7 mouse cellular contexts compared by ENCODE assay signal in the genomic region with DNA sequence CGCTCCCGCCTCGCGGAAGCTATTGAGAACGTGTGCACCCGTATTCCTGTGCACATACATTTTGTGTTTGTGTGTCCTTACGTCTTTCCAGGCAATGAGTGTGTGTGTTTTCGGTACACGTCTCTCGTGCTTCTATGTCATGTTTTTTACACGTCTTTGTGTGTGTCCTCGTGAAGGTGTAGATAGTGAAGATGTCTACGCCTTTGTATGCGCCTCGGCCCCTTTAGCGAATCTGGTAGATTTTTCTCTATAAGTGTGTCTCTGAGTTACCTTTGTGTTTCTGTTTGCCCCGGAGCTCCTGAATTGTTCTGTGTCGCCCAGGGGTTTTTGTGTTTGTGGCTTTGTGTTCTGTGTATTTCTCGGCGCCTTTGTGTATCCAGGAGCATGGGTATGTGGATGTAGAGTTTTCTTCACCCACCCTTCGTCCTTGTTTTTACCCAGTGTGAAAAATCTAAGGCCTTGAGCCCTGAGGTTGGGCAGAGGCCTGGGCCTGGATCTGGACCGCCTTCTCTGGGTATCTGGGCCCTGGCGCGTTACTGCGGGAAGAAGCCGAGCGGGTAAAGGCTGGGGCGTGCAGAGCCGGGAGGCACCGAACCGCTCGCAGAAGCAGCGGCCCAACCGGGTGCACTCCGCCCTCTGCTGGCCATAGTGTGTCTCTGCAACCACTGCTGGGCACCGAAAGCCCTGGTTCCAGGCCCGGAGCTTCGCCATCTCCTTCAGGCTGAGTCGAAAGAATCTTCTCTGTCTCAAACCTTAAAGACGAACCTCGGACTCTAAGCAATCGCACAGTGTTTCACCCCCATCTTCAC. TPM values are rescaled to one million over a fixed set of nuclear protein-coding genes. Genes with fewer than 3 reads are reported as not detected.
DNase-seq lines count a peak whose midpoint lies in the region; ATAC-seq and TF ChIP-seq lines count a peak whose summit lies in the region.

No protein-coding gene starts in this region.

- H3K4me3 ChIP-seq in embryonic facial prominence, embryonic 15.5 days (replicated peaks), result peak overlapping the region; percentile 47
- peak overlapping the region; percentile 67 for H3K4me3 ChIP-seq in heart, embryonic 10.5 days
- H3K4me3 ChIP-seq in limb, embryonic 14.5 days (replicated peaks; ENCODE audit: low read length), result peak overlapping the region; percentile 57

- H3K9me3 ChIP-seq in embryonic facial prominence, embryonic 15.5 days (replicated peaks), result no peaks in the 10 kb centered on the region
- no peaks in the 10 kb centered on the region for H3K9me3 ChIP-seq in heart, embryonic 10.5 days
- no peaks in the 10 kb centered on the region for H3K9me3 ChIP-seq in limb, embryonic 14.5 days (ENCODE audit: control insufficient read depth, low read length)

- H3K4me2 ChIP-seq in embryonic facial prominence, embryonic 15.5 days (replicated peaks), result peak overlapping the region; percentile 74
- H3K4me2 ChIP-seq in limb, embryonic 14.5 days (replicated peaks; ENCODE audit: low read depth, low read length, severe bottlenecking), result peak overlapping the region; percentile 64

- 6% methylated on average over 42 of the region's 42 CpGs for WGBS in embryonic facial prominence, embryonic 15.5 days
- 3% methylated on average over 42 of the region's 42 CpGs for WGBS in heart, embryonic 10.5 days
- WGBS in limb, embryonic 14.5 days, result 4% methylated on average over 40 of the region's 42 CpGs

- H3K36me3 ChIP-seq in embryonic facial prominence, embryonic 15.5 days, result no peaks in the 10 kb centered on the region
- H3K36me3 ChIP-seq in heart, embryonic 10.5 days, result no peaks in the 10 kb centered on the region
- H3K36me3 ChIP-seq in limb, embryonic 14.5 days (ENCODE audit: control insufficient read depth, insufficient read depth, low read length), result peaks cover 21% of the 10 kb centered on the region

- DNase-seq in brain, embryonic 14.5 days (ENCODE audit: low read depth), result peak; percentile 82
- no peak for DNase-seq in heart, embryonic 10.5 days (ENCODE audit: low spot score)
- peak; percentile 64 for DNase-seq in kidney, adult 9 months
- peak; percentile 89 for DNase-seq in limb, embryonic 14.5 days (ENCODE audit: low spot score)
- peak; percentile 36 to 43 for DNase-seq in spleen, postnatal 36 days (ENCODE audit: low spot score in 2 of 2)

- TF ChIP-seq POLR2A in brain, embryonic 14.5 days (IDR thresholded peaks at IDR 0.05; ENCODE audit: borderline replicate concordance, extremely low read depth, insufficient read depth, insufficient read length, poor library complexity, severe bottlenecking), result no peak
- no peak for TF ChIP-seq POLR2A in limb, embryonic 14.5 days (IDR thresholded peaks at IDR 0.05; ENCODE audit: borderline replicate concordance, extremely low read depth, insufficient read depth, insufficient read length)

- TF ChIP-seq CTCF in brain, embryonic 14.5 days (IDR thresholded peaks at IDR 0.05; ENCODE audit: borderline replicate concordance, extremely low read depth, insufficient read depth, insufficient read length), result peak; percentile 92

- H3K27ac ChIP-seq in embryonic facial prominence, embryonic 15.5 days (replicated peaks), result no peak overlapping the region
- H3K27ac ChIP-seq in heart, embryonic 10.5 days, result no peak overlapping the region
- peak overlapping the region; percentile 89 for H3K27ac ChIP-seq in limb, embryonic 14.5 days (replicated peaks; ENCODE audit: low read depth, low read length)

- ATAC-seq in embryonic facial prominence, embryonic 15.5 days (ENCODE audit: insufficient number of reproducible peaks, low FRiP score, low TSS enrichment, low read depth), result 0 out of 2 replicates have a peak, but pooled peaks have one; percentile 22
- ATAC-seq in limb, embryonic 14.5 days (ENCODE audit: low FRiP score, low read depth), result peak; percentile 56
- peak; percentile 48; the same call in 1 of the 2 replicates for ATAC-seq in monocyte, adult 5-6 weeks (replicated peaks; ENCODE audit: insufficient number of reproducible peaks, low FRiP score, low TSS enrichment, poor library complexity, severe bottlenecking)

- peaks cover 39% of the 10 kb centered on the region for H3K4me1 ChIP-seq in embryonic facial prominence, embryonic 15.5 days
- H3K4me1 ChIP-seq in heart, embryonic 10.5 days, result peaks cover 45% of the 10 kb centered on the region
- H3K4me1 ChIP-seq in limb, embryonic 14.5 days (ENCODE audit: control insufficient read depth, insufficient read depth, low read length), result peaks cover 10% of the 10 kb centered on the region

- no peak overlapping the region for H3K9ac ChIP-seq in embryonic facial prominence, embryonic 15.5 days
- H3K9ac ChIP-seq in limb, embryonic 14.5 days (ENCODE audit: low read depth, low read length, severe bottlenecking), result peak overlapping the region; percentile 95

- peaks cover 100% of the 10 kb centered on the region for H3K27me3 ChIP-seq in embryonic facial prominence, embryonic 15.5 days
- peaks cover 100% of the 10 kb centered on the region for H3K27me3 ChIP-seq in heart, embryonic 10.5 days (ENCODE audit: insufficient read depth, poor library complexity, severe bottlenecking)
- H3K27me3 ChIP-seq in limb, embryonic 14.5 days (ENCODE audit: control insufficient read depth, insufficient read depth, low read length), result peaks cover 57% of the 10 kb centered on the region

RNA-seq across cellular contexts. Expression of a gene that starts 2.5 kb away (rescaled TPM):
- 2.9 and 16.0 TPM in 2 replicates for polyA plus RNA-seq in brain, embryonic 14.5 days (2012; rRNA removed)
- 0.59 and 0.67 TPM in 2 replicates for polyA plus RNA-seq in embryonic facial prominence, embryonic 15.5 days (2015; fragmentation: Nextera tagmentation; extraction: Ambion mirVana)
- polyA plus RNA-seq in heart, embryonic 10.5 days (2016; fragmentation: Nextera tagmentation; extraction: Ambion mirVana), result 0.11 and 0.83 TPM in 2 replicates
- 28.3 and 40.0 TPM in 2 replicates for polyA plus RNA-seq in limb, embryonic 14.5 days (2012; rRNA removed)
- polyA plus RNA-seq in limb, embryonic 14.5 days (2014; fragmentation: Nextera tagmentation; extraction: Ambion mirVana), result 6.3 and 8.4 TPM in 2 replicates
- not detected in 3 replicates for total RNA-seq in monocyte, adult 5-6 weeks (2017)
